Mouse (Mus musculus) lung, postnatal 14 days (tissue): ENCODE data around the gene Cdh23.

Experiments
- DNase-seq: peaks from one replicate; pipeline ENCODE4 v3.0.0; 2021

Cdh23 gene

DNA sequence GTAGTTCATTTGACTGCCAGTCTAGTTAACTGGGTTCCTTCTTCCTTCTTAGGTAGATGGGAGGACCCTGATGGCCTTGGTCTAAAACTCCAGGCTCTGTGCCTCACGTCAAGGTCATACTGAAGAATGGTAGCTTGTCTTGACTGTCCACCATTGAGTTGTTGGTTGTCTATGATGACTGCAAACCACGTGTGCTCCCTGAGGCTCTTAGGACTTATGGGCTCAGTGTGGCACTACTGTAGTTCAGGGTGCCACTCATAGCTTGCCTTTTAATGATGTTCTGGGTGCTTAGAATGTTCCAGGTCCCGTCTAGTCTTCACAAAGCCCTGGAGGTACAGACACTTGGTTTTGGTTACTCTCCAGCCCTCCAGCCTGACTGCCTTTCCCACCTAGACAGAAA, 417.5 kb downstream of the Cdh23 start:
- no peak for DNase-seq

DNA sequence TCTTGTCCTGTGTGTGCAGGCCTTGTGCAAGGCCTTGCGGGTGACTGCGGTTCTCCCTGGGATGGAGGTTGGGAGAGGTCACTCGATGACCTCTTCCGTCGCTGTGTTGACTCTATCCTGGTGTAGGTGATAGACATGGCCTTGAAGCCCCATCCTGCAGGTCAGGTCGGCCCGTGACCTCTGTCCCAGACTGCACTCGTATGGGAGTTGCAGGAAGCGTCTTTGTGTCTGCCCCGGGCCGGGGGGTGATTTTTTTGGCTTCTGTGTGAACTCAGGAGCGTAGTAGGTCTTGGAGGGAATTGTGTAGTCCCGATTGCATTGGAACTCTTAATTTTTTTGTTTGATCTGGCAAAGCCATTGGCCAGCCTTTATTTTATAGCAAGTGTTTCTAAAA, 418.3 kb downstream of the Cdh23 start:
- DNase-seq = no peak

DNA sequence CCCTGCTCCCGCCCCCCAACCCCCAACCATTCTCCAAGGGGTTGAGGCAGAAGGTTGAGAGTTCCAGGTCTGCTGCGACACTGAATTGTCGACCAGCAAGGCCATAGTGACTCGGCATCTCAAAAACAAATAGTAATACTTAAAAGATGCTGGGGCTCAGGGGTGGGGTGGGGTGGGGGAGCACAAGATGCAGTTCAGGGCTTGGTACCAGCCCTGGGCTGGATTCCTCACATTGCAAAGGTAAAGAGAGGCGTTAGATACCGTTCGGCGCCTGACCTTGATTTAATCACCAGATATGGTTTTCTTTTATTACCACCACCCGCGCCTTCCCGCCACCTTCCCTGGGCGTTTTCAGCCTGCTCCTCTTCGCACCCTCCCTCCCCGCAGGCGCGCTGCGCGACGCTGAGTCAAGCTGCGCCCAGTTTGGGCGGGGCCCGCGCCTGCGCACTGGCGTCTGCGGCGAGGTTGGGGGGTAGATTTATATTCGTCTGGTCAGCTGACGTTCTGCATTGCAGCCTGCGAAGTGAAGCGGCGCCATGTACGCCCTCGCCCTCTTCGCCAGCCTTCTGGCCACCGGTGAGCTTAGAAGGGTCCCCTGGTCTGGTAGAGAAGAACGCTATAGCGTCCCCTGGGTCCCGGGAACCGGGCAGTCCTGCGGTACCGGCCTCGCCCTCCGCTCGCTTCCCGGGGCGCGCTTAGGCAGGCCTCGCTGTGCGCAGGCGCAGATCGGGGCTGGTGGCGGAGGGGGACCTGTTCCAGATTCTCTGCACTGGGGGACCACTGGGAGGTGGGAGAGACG, 418.9 kb downstream of the Cdh23 start, which contains the start of gene Psap:
Gene Psap, plus strand, starts transcription at position 421 of the 799 bp plus-strand sequence.
- peak; percentile 93 for DNase-seq

DNA sequence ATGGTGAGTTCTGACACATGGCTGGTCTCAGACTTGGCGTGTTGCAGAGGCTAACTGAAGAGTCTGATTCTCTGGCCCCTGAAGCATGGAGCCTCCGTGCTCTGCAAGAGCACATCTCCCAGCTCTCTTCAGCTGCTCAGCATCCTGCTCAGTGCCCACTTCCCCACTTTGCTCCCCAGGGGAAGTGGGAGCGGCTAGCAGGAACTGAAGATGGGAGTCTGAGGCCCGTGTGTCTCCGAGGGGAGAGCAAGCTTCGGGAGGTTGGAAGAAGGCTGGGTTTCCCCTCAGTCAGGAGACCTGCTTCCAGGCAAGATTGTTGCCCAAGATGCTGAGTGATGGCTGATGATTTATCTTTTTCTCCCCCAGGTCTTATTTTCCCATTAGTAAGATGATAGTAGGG, 422.9 kb downstream of the Cdh23 start:
- DNase-seq = no peak

DNA sequence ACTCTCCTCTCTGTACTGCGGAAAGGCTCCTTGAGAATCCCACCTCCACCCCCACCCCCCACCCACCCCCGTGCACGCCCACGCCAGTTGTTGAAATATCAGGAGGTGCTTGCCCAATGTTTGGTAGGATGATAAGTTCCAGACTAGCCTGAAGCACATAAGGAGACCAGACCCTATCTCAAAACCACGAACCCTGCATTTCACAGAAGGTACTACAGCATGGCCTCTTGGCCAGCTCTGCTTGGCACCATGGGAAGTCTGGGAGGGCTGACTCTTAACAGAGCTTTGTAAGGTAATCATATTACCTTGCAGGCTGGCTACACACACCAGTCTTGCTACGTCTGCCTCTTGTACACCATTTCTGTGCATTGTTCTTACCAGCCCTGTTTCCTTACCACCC, 424.0 kb downstream of the Cdh23 start:
- no peak for DNase-seq

DNA sequence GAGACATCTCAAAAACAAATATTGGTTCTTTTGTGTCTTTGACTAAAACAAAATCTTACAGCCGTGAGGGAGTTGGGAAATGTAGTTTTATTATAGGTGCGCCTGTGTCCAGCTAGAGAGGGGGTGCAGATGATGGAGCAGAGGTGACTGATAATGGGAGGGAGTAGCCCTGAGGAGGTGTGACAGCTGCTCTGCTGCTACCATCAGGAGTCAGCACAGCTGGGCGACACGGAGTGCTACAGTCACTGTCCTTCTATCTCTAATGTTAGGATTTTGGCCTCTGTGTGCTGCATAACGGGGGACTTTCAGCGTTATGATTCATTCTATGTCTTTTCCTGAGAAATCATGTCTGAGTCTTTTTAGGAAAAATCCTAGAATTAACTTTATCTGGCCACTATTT, 425.3 kb downstream of the Cdh23 start:
- no peak for DNase-seq

DNA sequence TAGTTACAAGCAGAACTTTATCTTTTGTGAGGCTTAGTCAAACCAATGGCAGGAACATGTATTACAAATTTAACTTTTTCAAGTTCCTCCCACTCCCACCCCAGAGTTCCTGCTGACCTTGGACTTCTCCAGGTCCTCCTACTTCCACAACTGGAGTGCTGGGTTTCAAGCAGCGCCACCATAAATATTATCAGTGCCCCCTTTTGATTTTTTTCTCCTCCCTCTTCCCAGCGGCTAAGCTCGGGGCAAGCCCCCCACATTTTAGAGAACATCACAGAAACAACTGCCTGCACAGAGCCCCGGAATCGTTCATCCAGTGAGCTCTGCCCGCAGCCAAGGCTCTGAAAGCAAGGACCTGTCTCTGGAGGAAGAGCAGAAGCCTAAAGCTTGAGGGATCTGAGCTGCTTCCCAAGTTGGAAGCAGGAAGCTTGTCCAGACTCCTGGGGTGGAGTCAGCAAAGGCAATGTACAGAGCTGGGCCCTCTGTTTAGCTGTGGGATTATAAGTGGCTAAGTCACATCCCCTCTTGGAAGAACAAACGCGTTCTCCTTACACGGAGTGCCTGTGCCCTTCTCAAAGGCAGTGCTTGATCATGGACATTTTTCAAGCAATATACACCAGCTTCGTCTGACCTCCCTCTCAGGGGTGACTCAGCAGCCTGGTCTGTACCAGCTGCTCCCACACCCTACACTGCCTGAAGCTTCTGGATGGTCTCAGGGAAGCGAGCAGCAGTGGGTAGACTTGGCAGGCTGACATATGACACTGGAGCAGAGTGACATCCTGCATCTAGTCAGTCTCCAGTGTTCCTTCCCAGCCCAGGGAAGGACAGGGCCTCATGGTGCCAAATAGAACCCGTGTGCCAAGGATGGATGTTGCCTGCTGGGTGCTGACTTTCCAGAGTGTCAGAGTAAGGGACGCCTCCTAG, 426.9 kb downstream of the Cdh23 start:
- no peak for DNase-seq

DNA sequence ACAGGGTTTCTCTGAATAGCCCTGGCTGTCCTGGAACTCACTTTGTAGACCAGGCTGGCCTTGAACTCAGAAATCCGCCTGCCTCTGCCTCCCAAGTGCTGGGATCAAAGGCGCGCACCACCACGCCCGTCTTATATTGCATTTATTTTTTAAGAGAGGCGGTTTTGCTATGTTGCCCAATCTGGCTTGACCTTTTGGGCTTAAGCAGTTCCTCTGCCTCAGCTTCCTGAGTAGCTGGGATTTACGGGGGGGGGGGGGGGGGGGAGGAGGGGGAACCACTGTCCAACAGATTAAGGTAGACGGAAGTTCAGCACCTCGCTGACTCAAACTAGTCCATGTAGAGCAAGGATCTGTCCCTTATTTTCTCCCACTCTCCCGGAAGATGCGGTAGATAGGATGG, 427.6 kb downstream of the Cdh23 start:
- DNase-seq = no peak

DNA sequence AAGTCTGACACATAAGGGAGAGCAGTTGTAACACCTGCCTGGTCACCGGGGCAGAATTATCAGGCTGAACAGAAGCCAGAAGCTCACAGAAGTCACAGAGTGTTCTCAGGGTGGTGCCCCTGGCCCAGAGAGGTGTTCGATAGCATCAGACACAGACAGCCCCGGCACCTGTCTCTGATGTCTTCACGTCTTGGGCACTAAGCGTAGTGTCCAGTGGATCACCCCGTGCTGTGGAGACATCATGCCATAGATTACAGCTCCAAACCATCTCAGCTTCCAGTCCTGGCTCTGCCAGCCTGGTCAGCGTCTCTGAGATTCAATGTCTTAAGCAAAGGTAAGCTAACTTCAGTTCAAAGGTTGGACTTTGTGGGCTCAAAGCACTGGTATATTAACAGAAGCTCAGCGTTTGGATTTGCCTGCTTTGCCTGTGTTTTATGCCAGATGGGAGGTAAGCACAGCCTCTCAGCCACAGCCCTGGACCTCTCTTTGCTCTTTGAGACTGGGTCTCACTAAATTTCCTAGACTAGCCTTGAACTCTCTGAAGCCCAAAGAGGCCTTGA, 429.4 kb downstream of the Cdh23 start:
- no peak for DNase-seq

DNA sequence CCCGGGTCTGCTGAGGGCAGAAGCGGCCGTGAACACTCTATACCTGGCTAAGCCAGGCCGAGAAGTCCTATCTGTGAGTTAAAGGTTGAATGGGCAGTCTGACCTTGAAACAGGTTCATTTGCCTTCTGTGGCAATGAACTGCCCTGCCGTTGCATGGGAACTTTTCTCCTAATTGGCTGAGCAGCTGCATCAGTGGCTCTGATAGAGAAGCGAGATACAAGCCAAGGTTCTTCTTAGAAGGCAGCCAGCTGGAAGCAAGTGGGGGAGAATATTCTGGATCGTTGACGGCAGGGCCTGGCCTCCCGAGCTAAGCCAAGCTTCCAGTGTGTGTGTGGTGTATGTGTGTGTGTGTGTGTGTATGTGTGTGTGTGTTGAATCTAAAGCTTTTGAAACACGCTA, 431.0 kb downstream of the Cdh23 start:
- DNase-seq = no peak

DNA sequence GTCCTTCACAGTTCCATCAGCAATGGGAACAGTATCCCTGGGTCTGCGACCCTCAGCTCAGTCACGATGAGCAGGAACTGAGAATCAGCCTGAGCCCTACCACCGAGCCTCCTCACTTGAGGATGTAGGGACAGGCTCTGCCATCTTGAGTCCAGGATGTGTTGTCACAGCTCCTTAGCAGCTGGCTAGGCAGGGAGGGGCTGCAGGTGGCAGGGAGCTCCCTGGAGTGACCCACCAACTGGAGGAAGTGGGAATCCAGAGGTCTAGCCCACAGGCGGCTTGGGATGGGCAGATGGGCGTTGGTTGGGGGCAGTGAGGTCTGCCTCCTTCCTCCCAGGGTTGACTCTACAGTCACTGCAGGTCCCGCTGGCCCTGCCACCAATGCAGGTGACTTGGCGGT, 432.9 kb downstream of the Cdh23 start:
- no peak for DNase-seq

DNA sequence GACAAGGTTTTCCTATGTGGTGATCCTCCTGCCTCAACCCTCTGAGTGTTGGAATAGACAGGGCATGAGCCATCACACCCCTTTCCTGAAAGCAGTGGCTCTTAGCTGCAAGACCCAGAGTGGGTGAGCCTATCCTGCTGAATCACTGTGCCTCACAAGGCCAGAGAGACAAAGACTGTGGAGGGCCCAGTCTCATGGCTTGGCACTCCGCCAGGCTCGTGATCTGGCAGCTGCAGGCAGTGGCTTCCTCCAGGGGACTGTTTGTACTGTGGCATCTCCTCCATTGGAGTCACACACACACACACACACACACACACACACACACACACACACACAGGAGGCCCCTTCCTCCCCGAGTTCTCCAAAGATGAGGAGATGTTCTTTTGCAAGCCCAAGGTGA, 433.9 kb downstream of the Cdh23 start:
- peak; percentile 94 for DNase-seq

DNA sequence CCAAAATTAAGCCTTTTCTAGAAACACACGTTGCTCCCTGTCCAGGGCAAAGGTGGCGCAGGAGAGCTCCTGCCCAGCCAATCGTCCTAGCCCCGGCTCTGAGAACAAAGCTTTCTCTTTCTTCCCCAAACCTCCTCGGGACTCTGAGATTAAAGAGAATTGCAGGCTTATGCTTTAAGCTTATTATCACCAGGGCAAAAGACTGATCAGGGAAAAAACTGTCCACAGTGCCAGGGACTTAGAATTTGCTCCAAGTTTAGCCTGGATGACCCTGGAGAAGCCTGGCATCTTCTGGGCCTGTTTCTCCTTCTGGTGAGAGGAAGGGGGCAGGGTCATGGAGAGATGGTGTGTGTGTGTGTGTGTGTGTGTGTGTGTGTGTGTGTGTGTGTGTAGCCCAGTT, 434.8 kb downstream of the Cdh23 start:
- no peak for DNase-seq

DNA sequence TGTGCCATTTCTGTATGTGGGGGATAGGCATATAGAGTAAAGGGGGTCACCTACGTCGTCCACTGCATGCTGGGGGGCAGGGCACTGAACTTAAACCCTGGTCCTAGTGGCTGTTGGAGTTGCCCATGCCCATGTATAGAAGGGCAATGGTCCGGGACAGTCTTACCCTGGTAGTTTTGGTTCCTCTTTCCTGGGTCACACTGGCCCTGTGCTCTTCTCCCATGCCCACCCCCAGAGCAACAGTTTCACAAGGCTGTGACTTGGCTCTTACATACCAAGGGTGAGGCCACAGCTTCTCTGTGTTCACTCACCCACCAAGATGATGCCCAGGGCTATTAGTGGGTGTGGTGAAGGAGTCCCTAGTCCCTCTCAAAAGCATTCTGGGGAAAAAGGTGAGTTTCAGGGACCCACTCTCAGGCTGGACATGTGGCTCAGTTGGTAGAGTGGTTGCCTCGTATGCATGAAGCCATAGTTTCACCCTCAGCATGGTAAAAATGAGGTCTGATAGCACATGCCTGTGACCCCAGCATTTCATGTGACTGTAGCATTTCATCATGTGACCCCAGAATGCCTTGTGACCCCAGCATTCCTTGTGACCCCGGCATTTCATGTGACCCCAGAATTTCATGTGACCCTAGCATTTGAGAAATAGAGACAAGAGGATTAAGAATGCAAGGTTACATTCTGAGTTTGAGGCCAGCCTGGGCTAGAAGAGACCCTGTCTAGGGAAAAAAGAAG, 435.6 kb downstream of the Cdh23 start:
- no peak for DNase-seq

DNA sequence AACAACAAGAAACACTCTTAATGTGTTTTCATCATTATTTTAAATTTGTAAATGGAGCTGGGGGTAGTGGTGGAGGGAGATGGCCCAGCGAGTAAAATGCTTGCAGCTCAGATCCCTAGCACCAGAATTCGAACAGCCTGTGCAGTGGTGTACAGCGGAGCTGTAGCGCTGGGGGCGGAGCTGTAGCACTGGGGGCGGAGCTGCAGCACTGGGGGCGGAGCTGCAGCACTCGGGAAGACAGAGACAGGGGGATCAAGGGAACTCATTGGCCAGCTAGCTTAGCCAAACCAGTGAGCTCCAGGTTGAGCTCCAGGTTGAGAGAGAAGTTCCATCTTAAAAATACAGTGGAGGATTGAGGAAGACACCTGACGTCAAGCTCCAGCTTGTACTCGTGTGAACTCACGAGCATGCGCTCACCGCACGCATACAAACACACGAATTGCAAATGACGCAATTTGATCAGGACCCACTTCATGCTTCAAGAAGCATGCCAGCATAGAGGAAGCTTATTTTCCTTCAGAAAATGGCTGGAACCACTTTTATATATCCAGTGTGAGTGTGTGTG, 438.9 kb downstream of the Cdh23 start:
- DNase-seq = no peak

DNA sequence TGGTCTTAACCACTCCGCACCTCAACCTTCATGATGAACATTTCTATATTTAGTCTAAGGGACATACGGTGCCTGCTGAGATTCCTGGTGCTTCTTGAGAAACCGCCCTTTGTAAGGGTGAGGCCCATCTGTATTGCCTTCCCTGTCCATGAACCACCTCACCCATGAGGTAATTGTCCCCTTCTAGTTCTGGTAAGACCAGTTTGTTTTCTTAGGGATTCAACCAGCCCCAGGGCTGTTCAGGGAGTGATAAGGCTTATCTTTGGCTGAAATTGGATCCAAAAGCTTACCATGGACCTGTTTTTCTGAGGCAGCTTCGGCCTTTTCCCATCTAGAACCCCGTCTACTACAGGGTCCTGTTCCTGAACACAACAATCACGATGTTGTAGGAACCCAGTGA, 440.2 kb downstream of the Cdh23 start:
- no peak for DNase-seq
